Mouse (Mus musculus): ENCODE data around the gene Mdm4. TPM values are rescaled to one million over a fixed set of nuclear protein-coding genes. Genes with fewer than 3 reads are reported as not detected.
"Not testable (repeated sequence)": the region's sequence is repeated elsewhere in the genome, so short reads cannot be mapped to it uniquely, and the experiment has no call there.

The Mdm4 gene
- polyA plus RNA-seq, 1 experiment from 2014 or later: 33.3 TPM

- Histone ChIP-seq H3K27ac (no peak overlapping the region), H3K36me3 (no peaks in the 10 kb centered on the region)
These were observed 2.4 kb downstream of the Mdm4 start for GRCm38 (mm10) chr1:133027980-133028379.

GRCm38 (mm10) chr1:133027126-133027525 lies 3.2 kb downstream of the Mdm4 start:
- WGBS: 91% methylated on average over 2 of the region's 2 CpGs
- Histone ChIP-seq H3K9me3 (no peaks in the 10 kb centered on the region), H3K27me3 (replicated peaks) (no peaks in the 10 kb centered on the region), H3K4me3 (replicated peaks) (no peak overlapping the region), H3K27ac (no peak overlapping the region), H3K4me1 (0 out of 2 replicates have a peak, but pooled peaks cover 5% of the 10 kb centered on the region), H3K4me2 (no peak overlapping the region), H3K36me3 (no peaks in the 10 kb centered on the region), H3K9ac (no peak overlapping the region)
- ATAC-seq (ENCODE audit: insufficient read depth, low FRiP score, low read depth): no peak

More at GRCm38 (mm10) chr1:133027980-133028379, 2.4 kb downstream of the Mdm4 start:
- Histone ChIP-seq H3K27me3 (replicated peaks) (no peaks in the 10 kb centered on the region), H3K4me1 (peaks cover 12% of the 10 kb centered on the region; the same call in 1 of the 2 replicates), H3K9ac (no peak overlapping the region), H3K4me3 (replicated peaks) (no peak overlapping the region), H3K4me2 (no peak overlapping the region), H3K9me3 (no peaks in the 10 kb centered on the region)
- ATAC-seq (ENCODE audit: insufficient read depth, low FRiP score, low read depth): no peak
- 32% methylated on average over 7 of the region's 7 CpGs for WGBS

- not testable (repeated sequence) for H3K9me3 ChIP-seq; ATAC-seq (ENCODE audit: insufficient read depth, low FRiP score, low read depth); H3K36me3 ChIP-seq; H3K4me1 ChIP-seq; H3K9ac ChIP-seq; H3K27me3 ChIP-seq (replicated peaks)
- 26% methylated on average over 21 of the region's 23 CpGs for WGBS
- Histone ChIP-seq H3K4me3 (replicated peaks) (peak overlapping the region; percentile 78), H3K27ac (peak overlapping the region; percentile 89; the same call in 1 of the 2 replicates), H3K4me2 (peak overlapping the region; percentile 39)
These were observed 4.6 kb downstream of the Mdm4 start for GRCm38 (mm10) chr1:133025796-133026190.

DNA sequence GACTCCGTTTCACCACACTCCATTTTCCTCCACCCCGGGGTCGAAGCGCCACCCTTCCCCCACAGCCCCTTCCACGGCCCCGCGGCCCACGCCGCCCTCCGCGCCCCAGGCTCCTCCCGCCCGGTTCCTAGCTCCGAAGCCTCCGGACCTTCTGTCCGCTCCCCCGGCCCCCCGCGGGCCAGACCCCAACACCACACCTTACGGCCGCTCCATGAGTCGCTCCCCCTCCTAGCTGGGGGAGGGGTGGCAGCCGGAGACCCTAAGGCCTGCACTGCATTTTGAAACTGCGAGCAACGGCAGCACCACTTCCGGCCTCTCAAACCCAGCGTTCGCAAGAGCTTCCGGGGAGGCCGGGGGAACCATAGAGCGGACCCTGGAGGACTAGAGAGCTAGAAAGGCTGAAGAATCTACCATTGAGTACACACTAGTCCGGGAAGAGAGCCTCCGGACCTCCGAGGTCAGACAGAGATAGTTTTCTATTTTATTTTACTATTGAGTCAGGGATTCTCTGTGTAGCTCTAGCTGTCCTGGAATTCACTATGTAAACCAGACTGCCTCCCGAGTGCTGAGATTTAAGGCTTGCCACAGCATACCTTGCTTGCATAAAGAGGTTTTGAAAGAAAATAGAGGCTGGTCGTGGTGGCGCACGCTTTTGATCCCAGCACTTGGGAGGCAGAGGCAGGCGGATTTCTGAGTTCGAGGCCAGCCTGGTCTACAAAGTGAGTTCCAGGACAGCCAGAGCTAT lies 5.1 kb downstream of the Mdm4 start:
- Histone ChIP-seq H3K27me3 (replicated peaks) (no peaks in the 10 kb centered on the region), H3K9me3 (no peaks in the 10 kb centered on the region), H3K4me3 (replicated peaks) (peak overlapping the region; percentile 78), H3K9ac (peak overlapping the region; percentile 82; the same call in 1 of the 2 replicates), H3K4me2 (peak overlapping the region; percentile 72), H3K4me1 (0 out of 2 replicates have a peak, but pooled peaks cover 5% of the 10 kb centered on the region), H3K36me3 (0 out of 2 replicates have a peak, but pooled peaks cover 2% of the 10 kb centered on the region), H3K27ac (peak overlapping the region; percentile 89)
- peak; percentile 97 for ATAC-seq (ENCODE audit: insufficient read depth, low FRiP score, low read depth)
- WGBS: under 1% methylated on average over 40 of the region's 40 CpGs

DNA sequence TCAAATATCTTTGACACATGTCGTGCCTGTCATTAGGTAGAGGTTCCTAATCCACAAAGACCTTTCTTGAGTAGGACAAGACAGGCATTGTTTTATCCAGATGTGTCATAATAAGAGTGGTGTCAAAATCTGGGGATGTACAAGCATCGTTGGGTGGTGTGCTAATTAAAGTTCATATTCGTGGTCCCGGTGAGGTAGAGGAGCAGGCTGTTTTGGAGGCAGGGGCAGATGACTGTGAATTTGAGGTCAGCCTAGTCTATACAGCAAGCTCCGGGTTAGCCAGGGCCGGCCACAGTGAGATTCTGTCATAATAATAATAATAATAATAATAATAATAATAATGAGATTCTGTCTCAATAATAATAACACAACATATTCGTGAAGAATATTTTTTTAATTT lies 5.9 kb downstream of the Mdm4 start:
- H3K36me3 ChIP-seq: 0 out of 2 replicates have a peak, but pooled peaks cover 2% of the 10 kb centered on the region
- 31% methylated on average over 7 of the region's 7 CpGs for WGBS
- H3K4me3 ChIP-seq (replicated peaks): peak overlapping the region; percentile 78
- peak overlapping the region; percentile 82; the same call in 1 of the 2 replicates for H3K9ac ChIP-seq
- H3K27me3 ChIP-seq (replicated peaks): no peaks in the 10 kb centered on the region
- H3K4me2 ChIP-seq: peak overlapping the region; percentile 72
- ATAC-seq (ENCODE audit: insufficient read depth, low FRiP score, low read depth): no peak
- H3K9me3 ChIP-seq: no peaks in the 10 kb centered on the region
- H3K4me1 ChIP-seq: 0 out of 2 replicates have a peak, but pooled peaks cover 5% of the 10 kb centered on the region
- no peak overlapping the region for H3K27ac ChIP-seq

DNA sequence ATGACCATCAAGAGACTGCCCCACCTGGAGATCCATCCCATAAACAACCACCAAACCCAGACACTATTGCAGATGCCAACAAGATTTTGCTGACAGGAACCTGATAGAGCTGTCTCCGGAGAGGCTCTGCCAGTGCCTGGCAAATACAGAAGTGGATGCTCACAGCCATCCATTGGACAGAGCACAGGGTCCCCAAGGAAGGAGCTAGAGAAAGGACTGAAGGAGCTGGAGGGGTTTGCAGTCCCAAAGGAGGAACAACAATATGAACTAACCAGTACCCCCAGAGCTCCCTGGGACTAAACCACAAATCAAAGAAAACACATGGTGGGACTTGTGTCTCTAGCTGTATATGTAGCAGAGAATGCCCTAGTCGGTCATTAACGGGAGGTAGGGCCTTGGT lies 6.6 kb downstream of the Mdm4 start:
- Histone ChIP-seq H3K4me2 (peak overlapping the region; percentile 72), H3K4me3 (replicated peaks) (peak overlapping the region; percentile 78; the same call in 1 of the 2 replicates)
- WGBS: 89% methylated on average over 3 of the region's 3 CpGs

GRCm38 (mm10) chr1:133021971-133022370 lies 8.4 kb downstream of the Mdm4 start:
- H3K27ac ChIP-seq; H3K9ac ChIP-seq; H3K4me3 ChIP-seq (replicated peaks); H3K4me2 ChIP-seq; H3K4me1 ChIP-seq; H3K27me3 ChIP-seq (replicated peaks); H3K9me3 ChIP-seq; H3K36me3 ChIP-seq; ATAC-seq (ENCODE audit: insufficient read depth, low FRiP score, low read depth): not testable (repeated sequence)
- WGBS: 98% methylated on average over 2 of the region's 2 CpGs

More for the DNA sequence above, 6.6 kb downstream of the Mdm4 start:
- not testable (repeated sequence) for H3K9ac ChIP-seq; ATAC-seq (ENCODE audit: insufficient read depth, low FRiP score, low read depth); H3K4me1 ChIP-seq; H3K27me3 ChIP-seq (replicated peaks); H3K9me3 ChIP-seq; H3K27ac ChIP-seq; H3K36me3 ChIP-seq

DNA sequence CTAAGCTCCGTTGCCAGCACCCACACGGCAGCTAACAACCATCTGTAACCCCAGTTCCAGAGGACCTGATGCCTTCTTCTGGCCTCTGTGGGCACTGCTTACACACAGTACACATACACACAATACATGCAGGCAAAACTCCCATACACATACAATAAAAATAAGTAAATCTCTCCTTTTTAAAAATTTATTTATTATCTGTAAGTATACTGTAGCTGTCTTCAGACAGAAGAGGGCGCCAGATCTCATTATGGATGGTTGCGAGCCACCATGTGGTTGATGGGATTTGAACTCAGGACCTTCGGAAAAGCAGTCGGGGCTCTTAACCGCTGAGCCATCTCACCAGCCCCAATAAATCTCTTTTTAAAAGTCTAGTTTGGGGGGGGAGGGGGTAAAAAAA lies 9.0 kb downstream of the Mdm4 start:
- 93% methylated on average over 7 of the region's 7 CpGs for WGBS
- no peaks in the 10 kb centered on the region for H3K27me3 ChIP-seq (replicated peaks)
- H3K4me2 ChIP-seq: no peak overlapping the region
- no peak overlapping the region for H3K9ac ChIP-seq
- no peak overlapping the region for H3K4me3 ChIP-seq (replicated peaks)
- H3K27ac ChIP-seq: no peak overlapping the region
- H3K4me1 ChIP-seq: 0 out of 2 replicates have a peak, but pooled peaks cover 5% of the 10 kb centered on the region
- ATAC-seq (ENCODE audit: insufficient read depth, low FRiP score, low read depth): no peak
- peaks cover 9% of the 10 kb centered on the region; the same call in 1 of the 2 replicates for H3K36me3 ChIP-seq
- H3K9me3 ChIP-seq: no peaks in the 10 kb centered on the region

- ATAC-seq (ENCODE audit: insufficient read depth, low FRiP score, low read depth): no peak
These were observed 10.0 kb downstream of the Mdm4 start for GRCm38 (mm10) chr1:133020137-133020894.

GRCm38 (mm10) chr1:133019312-133019711 lies 11.0 kb downstream of the Mdm4 start:
- Histone ChIP-seq H3K4me3 (replicated peaks) (no peak overlapping the region), H3K9me3 (no peaks in the 10 kb centered on the region), H3K9ac (no peak overlapping the region), H3K27me3 (replicated peaks) (no peaks in the 10 kb centered on the region), H3K27ac (no peak overlapping the region), H3K4me2 (no peak overlapping the region), H3K4me1 (0 out of 2 replicates have a peak, but pooled peaks cover 5% of the 10 kb centered on the region), H3K36me3 (peaks cover 17% of the 10 kb centered on the region)
- no peak for ATAC-seq (ENCODE audit: insufficient read depth, low FRiP score, low read depth)

More at GRCm38 (mm10) chr1:133020137-133020894, 10.0 kb downstream of the Mdm4 start:
- Histone ChIP-seq H3K27me3 (replicated peaks) (no peaks in the 10 kb centered on the region), H3K9ac (no peak overlapping the region), H3K9me3 (no peaks in the 10 kb centered on the region), H3K4me3 (replicated peaks) (no peak overlapping the region), H3K4me2 (no peak overlapping the region), H3K4me1 (0 out of 2 replicates have a peak, but pooled peaks cover 5% of the 10 kb centered on the region), H3K36me3 (peaks cover 12% of the 10 kb centered on the region), H3K27ac (no peak overlapping the region)
- 37% methylated on average over 3 of the region's 3 CpGs for WGBS

DNA sequence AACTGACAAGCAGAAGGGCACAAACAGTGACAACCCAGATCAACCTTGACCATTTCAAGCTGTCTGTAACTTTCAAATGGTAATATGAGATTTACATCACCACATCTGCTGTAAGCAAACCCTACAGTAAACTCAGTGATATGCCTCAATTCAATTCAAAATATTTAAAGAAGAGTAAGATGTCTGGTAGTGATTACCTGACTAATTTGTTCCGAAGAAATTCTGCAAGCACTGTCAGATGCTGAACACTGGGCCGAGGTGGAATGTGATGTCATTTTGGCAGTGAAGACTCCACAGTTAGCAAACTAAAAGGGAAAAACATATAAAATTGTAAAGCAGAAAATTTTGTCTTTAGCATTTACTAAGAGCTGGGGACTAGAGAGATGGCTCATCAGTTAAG lies 11.8 kb downstream of the Mdm4 start:
- Histone ChIP-seq H3K27me3 (replicated peaks) (no peaks in the 10 kb centered on the region), H3K4me3 (replicated peaks) (no peak overlapping the region), H3K4me2 (no peak overlapping the region), H3K36me3 (peaks cover 20% of the 10 kb centered on the region), H3K4me1 (no peaks in the 10 kb centered on the region), H3K27ac (no peak overlapping the region), H3K9me3 (no peaks in the 10 kb centered on the region), H3K9ac (no peak overlapping the region)
- WGBS: 76% methylated on average over 2 of the region's 2 CpGs
- no peak for ATAC-seq (ENCODE audit: insufficient read depth, low FRiP score, low read depth)
